ENCODE assay signal across 8 mouse cellular contexts in genomic region chr1:23061614-23062373, GRCm38 (mm10). TPM values are rescaled to one million over a fixed set of nuclear protein-coding genes. Genes with fewer than 3 reads are reported as not detected.
DNase-seq lines count a peak whose midpoint lies in the region; ATAC-seq and TF ChIP-seq lines count a peak whose summit lies in the region.

No protein-coding gene starts in this region.

- DNase-seq in 3T3-L1 (ENCODE audit: low read depth, low spot score) (peak; percentile 69), ZHBTc4 (ENCODE audit: low read depth, low spot score) (peak; percentile 87)
- peak; percentile 75 for DNase-seq in embryo, embryonic 11.5 days (ENCODE audit: low read depth, low spot score)
- peak in 1 of 2 experiments; percentile 23 for DNase-seq in heart, adult 2 months
- peak; percentile 19 to 21 for DNase-seq in kidney, adult 8-10 months
- peak; percentile 48 for DNase-seq in neural tube, embryonic 10.5 days (ENCODE audit: extremely low spot score, low spot score)
- DNase-seq in spleen, adult 18-20 months, result no peak

- ATAC-seq in limb, embryonic 15.5 days (ENCODE audit: insufficient number of reproducible peaks, low FRiP score, low TSS enrichment, low read depth), result peak; percentile 86

- no peaks in the 10 kb centered on the region for H3K9me3 ChIP-seq in limb, embryonic 15.5 days

- peaks cover 1% of the 10 kb centered on the region for H3K4me1 ChIP-seq in heart, adult 2 months (ENCODE audit: control insufficient read depth, insufficient read depth, low read length)
- no peaks in the 10 kb centered on the region for H3K4me1 ChIP-seq in limb, embryonic 15.5 days

- H3K79me2 ChIP-seq in heart, adult 2 months (replicated peaks; ENCODE audit: control insufficient read depth, insufficient read depth, low read length), result no peaks in the 10 kb centered on the region

- TF ChIP-seq EP300 in heart, adult 2 months (IDR thresholded peaks at IDR 0.05; ENCODE audit: insufficient read depth, low read depth, low read length), result no peak

- WGBS in heart, adult 2 months, result 22% methylated on average over 14 of the region's 14 CpGs
- 25% methylated on average over 14 of the region's 14 CpGs for WGBS in limb, embryonic 15.5 days

- H3K36me3 ChIP-seq in heart, adult 2 months (ENCODE audit: control insufficient read depth, insufficient read depth, low read length), result no peaks in the 10 kb centered on the region
- H3K36me3 ChIP-seq in limb, embryonic 15.5 days, result no peaks in the 10 kb centered on the region

- no peak overlapping the region for H3K4me3 ChIP-seq in heart, adult 2 months
- H3K4me3 ChIP-seq in limb, embryonic 15.5 days, result no peak overlapping the region

- no peak overlapping the region for H3K27ac ChIP-seq in heart, adult 2 months
- no peak overlapping the region for H3K27ac ChIP-seq in limb, embryonic 15.5 days

- H3K4me2 ChIP-seq in limb, embryonic 15.5 days, result no peak overlapping the region

- intact Hi-C loops in heart, adult 2 months (cut with DNase I), result loop anchor here (2.0 kb wide), 2 partner anchors 79 to 457 kb away; no protein-coding TSS in a partner anchor

- no peak for TF ChIP-seq POLR2A in heart, adult 2 months (IDR thresholded peaks at IDR 0.05; ENCODE audit: insufficient read depth, low read depth, low read length)

- peak; percentile 79 for TF ChIP-seq CTCF in heart, adult 2 months (IDR thresholded peaks at IDR 0.05)

- H3K27me3 ChIP-seq in heart, adult 2 months (ENCODE audit: control insufficient read depth, insufficient read depth, low read length), result no peaks in the 10 kb centered on the region
- H3K27me3 ChIP-seq in limb, embryonic 15.5 days, result no peaks in the 10 kb centered on the region

- H3K9ac ChIP-seq in heart, adult 2 months (ENCODE audit: low read depth, low read length), result no peak overlapping the region
- no peak overlapping the region for H3K9ac ChIP-seq in limb, embryonic 15.5 days

RNA-seq across cellular contexts. Expression of gene 4933415F23Rik, which starts 40.3 kb away (rescaled TPM):
- not detected for total RNA-seq in heart, adult 2 months (2021)
- polyA plus RNA-seq in heart, adult 2 months (2012; rRNA removed), result 0.06 and 0.26 TPM in 2 replicates
- not detected in 2 replicates for polyA plus RNA-seq in limb, embryonic 15.5 days (2015; fragmentation: Nextera tagmentation; extraction: Ambion mirVana)

Comparison
In these comparisons a context has a peak if more than half of its experiments do, and no peak if none do; other contexts are left out.
1. DNase-seq: peak in 3T3-L1 (single experiment), ZHBTc4 (single experiment), embryo, embryonic 11.5 days (single experiment), kidney, adult 8-10 months (2 of 2) and neural tube, embryonic 10.5 days (single experiment); none in spleen, adult 18-20 months (0 of 2).